Mouse (Mus musculus) forebrain, embryonic 11.5 days (tissue): ENCODE data around the gene Bmper. TPM values are rescaled to one million over a fixed set of nuclear protein-coding genes. Genes with fewer than 3 reads are reported as not detected.
A peak's percentile ranks its signal among the peaks of the same experiment; 100 is the strongest.

Source experiments
- ATAC-seq: fragments of 200-750 bp; cut with Nextera tagmentation; replicated peaks from 2 replicates; pipeline ENCODE4 v1.8.0; 2017; ENCODE audit warnings: moderate TSS enrichment; ENCODE audit not compliant: low FRiP score
- DNase-seq: peaks from one replicate; pipeline ENCODE4 v3.0.0-alpha.2; 2017; ENCODE audit warnings: low spot score
- H3K27ac ChIP-seq: fragments of 300-500 bp; sonication (generic); 2 replicates; pipeline ENCODE4 v1.5.1; 2014; ENCODE audit warnings: low read depth, low read length
- H3K27me3 ChIP-seq: fragments of 300-500 bp; sonication (generic); 2 replicates; pipeline ENCODE4 v1.6.1; 2014; ENCODE audit warnings: mild to moderate bottlenecking, low read length, mixed read lengths; ENCODE audit not compliant: control insufficient read depth, insufficient read depth
- H3K36me3 ChIP-seq: fragments of 300-500 bp; sonication (generic); 2 replicates; pipeline ENCODE4 v1.6.1; 2014; ENCODE audit warnings: mild to moderate bottlenecking, low read length, moderate library complexity, mixed read lengths; ENCODE audit not compliant: control insufficient read depth, insufficient read depth
- H3K4me1 ChIP-seq: fragments of 300-500 bp; sonication (generic); replicated peaks from 2 replicates; pipeline ENCODE4 v1.6.1; 2014; ENCODE audit warnings: low read length, mixed read lengths; ENCODE audit not compliant: control insufficient read depth, insufficient read depth
- H3K4me2 ChIP-seq: fragments of 300-500 bp; sonication (generic); 2 replicates; pipeline ENCODE4 v1.6.1; 2014; ENCODE audit warnings: low read depth, mild to moderate bottlenecking, low read length, moderate library complexity, mixed read lengths; ENCODE audit not compliant: severe bottlenecking
- H3K4me3 ChIP-seq: fragments of 300-500 bp; sonication (generic); 2 replicates; pipeline ENCODE4 v1.5.1; 2014; ENCODE audit warnings: low read depth, low read length
- H3K9ac ChIP-seq: fragments of 300-500 bp; sonication (generic); 2 replicates; pipeline ENCODE4 v1.6.1; 2014; ENCODE audit warnings: low read length
- H3K9me3 ChIP-seq: fragments of 300-500 bp; sonication (generic); 2 replicates; pipeline ENCODE4 v1.6.1; 2016; ENCODE audit warnings: low read length, mixed read lengths; ENCODE audit not compliant: control insufficient read depth
- WGBS: fragments of 180-500 bp; shearing (Covaris S2); extraction: QIAGEN DNeasy Blood & Tissue Kit; methylation state at CpG from one replicate; pipeline ENCODE4 v1.1.7; 2014; 5-methylcytosine and 5-hydroxymethylcytosine counted together
- polyA plus RNA-seq: library from polyadenylated mRNA; unstranded; fragments of >200 nt; fragmentation: Nextera tagmentation; extraction: Ambion mirVana; gene quantifications from 2 replicates; pipeline ENCODE4 v1.2.1, GENCODE M21; 2014

The Bmper gene
- polyA plus RNA-seq, 1 experiment from 2014 or later, result 8.5 TPM

- Histone ChIP-seq H3K4me3 (no peak overlapping the region), H3K9ac (no peak overlapping the region), H3K4me2 (no peak overlapping the region), H3K9me3 (no peaks in the 10 kb centered on the region), H3K27me3 (peaks cover 17% of the 10 kb centered on the region; the same call in 1 of the 2 replicates), H3K4me1 (peaks cover 7% of the 10 kb centered on the region; the same call in 1 of the 2 replicates), H3K27ac (no peak overlapping the region), H3K36me3 (no peaks in the 10 kb centered on the region)
- 57% methylated on average over 3 of the region's 3 CpGs for WGBS
- ATAC-seq, result no peak
- DNase-seq, result no peak
These were observed 3.1 kb upstream of the Bmper start for GRCm38 (mm10) chr9:23219754-23220153.

GRCm38 (mm10) chr9:23221976-23222375 is 900 bp upstream of the Bmper start:
- 8% methylated on average over 5 of the region's 5 CpGs for WGBS
- Histone ChIP-seq H3K9me3 (no peaks in the 10 kb centered on the region), H3K9ac (peak overlapping the region; percentile 81), H3K4me1 (peaks cover 7% of the 10 kb centered on the region; the same call in 1 of the 2 replicates), H3K36me3 (no peaks in the 10 kb centered on the region), H3K27me3 (peaks cover 24% of the 10 kb centered on the region), H3K4me2 (peak overlapping the region; percentile 96), H3K4me3 (peak overlapping the region; percentile 68), H3K27ac (no peak overlapping the region)
- DNase-seq, result no peak
- no peak for ATAC-seq

- Histone ChIP-seq H3K36me3 (no peaks in the 10 kb centered on the region), H3K4me2 (peak overlapping the region; percentile 96), H3K27ac (peak overlapping the region; percentile 66), H3K9me3 (no peaks in the 10 kb centered on the region), H3K27me3 (peaks cover 24% of the 10 kb centered on the region), H3K9ac (peak overlapping the region; percentile 81), H3K4me1 (peaks cover 7% of the 10 kb centered on the region; the same call in 1 of the 2 replicates), H3K4me3 (peak overlapping the region; percentile 68)
- 0% methylated on average over 26 of the region's 26 CpGs for whole genome bisulfite sequencing
- ATAC-seq (peak; percentile 66), DNase-seq (peak; percentile 78)
These were observed 410 bp upstream of the Bmper start for GRCm38 (mm10) chr9:23222492-23222840.

- peak overlapping the region; percentile 68 for H3K4me3 ChIP-seq
- no peaks in the 10 kb centered on the region for H3K9me3 ChIP-seq
- peaks cover 24% of the 10 kb centered on the region for H3K27me3 ChIP-seq
- H3K36me3 ChIP-seq, result no peaks in the 10 kb centered on the region
- ATAC-seq (no peak; the same call in 1 of the 2 replicates), DNase-seq (no peak)
- under 1% methylated on average over 29 of the region's 29 CpGs for WGBS
- H3K4me2 ChIP-seq, result peak overlapping the region; percentile 96
- H3K4me1 ChIP-seq, result peaks cover 7% of the 10 kb centered on the region; the same call in 1 of the 2 replicates
- H3K27ac ChIP-seq, result peak overlapping the region; percentile 66; the same call in 1 of the 2 replicates
- H3K9ac ChIP-seq, result peak overlapping the region; percentile 81
These were observed 737 bp downstream of the Bmper start for GRCm38 (mm10) chr9:23223549-23224077.

GRCm38 (mm10) chr9:23233464-23234121 is 10.7 kb downstream of the Bmper start:
- 84% methylated on average over 8 of the region's 8 CpGs for WGBS
- no peak for ATAC-seq
- H3K4me1 ChIP-seq, result no peaks in the 10 kb centered on the region

GRCm38 (mm10) chr9:23235368-23236002 is 12.6 kb downstream of the Bmper start:
- Histone ChIP-seq H3K27ac (no peak overlapping the region), H3K4me2 (no peak overlapping the region), H3K9ac (no peak overlapping the region), H3K27me3 (no peaks in the 10 kb centered on the region), H3K9me3 (no peaks in the 10 kb centered on the region), H3K4me1 (no peaks in the 10 kb centered on the region), H3K4me3 (no peak overlapping the region), H3K36me3 (no peaks in the 10 kb centered on the region)
- WGBS, result 78% methylated on average over 6 of the region's 6 CpGs
- no peak for ATAC-seq
- no peak for DNase-seq

More at GRCm38 (mm10) chr9:23233464-23234121, 10.7 kb downstream of the Bmper start:
- Histone ChIP-seq H3K27ac (no peak overlapping the region), H3K27me3 (no peaks in the 10 kb centered on the region), H3K36me3 (no peaks in the 10 kb centered on the region), H3K4me2 (no peak overlapping the region), H3K9me3 (no peaks in the 10 kb centered on the region), H3K4me3 (no peak overlapping the region), H3K9ac (no peak overlapping the region)
- no peak for DNase-seq

GRCm38 (mm10) chr9:23236635-23237279 is 13.9 kb downstream of the Bmper start:
- H3K9me3 ChIP-seq, result no peaks in the 10 kb centered on the region
- WGBS, result 76% methylated on average over 6 of the region's 6 CpGs
- no peak for DNase-seq
- ATAC-seq, result no peak
- no peak overlapping the region for H3K9ac ChIP-seq
- no peaks in the 10 kb centered on the region for H3K27me3 ChIP-seq
- H3K4me1 ChIP-seq, result no peaks in the 10 kb centered on the region
- no peaks in the 10 kb centered on the region for H3K36me3 ChIP-seq
- no peak overlapping the region for H3K4me2 ChIP-seq
- no peak overlapping the region for H3K27ac ChIP-seq
- no peak overlapping the region for H3K4me3 ChIP-seq

GRCm38 (mm10) chr9:23239011-23239410 is 16.1 kb downstream of the Bmper start:
- no peak for DNase-seq
- no peak overlapping the region for H3K4me2 ChIP-seq

More at GRCm38 (mm10) chr9:23239011-23239410, 16.1 kb downstream of the Bmper start:
- Histone ChIP-seq H3K4me3 (no peak overlapping the region), H3K4me1 (no peaks in the 10 kb centered on the region), H3K9ac (no peak overlapping the region), H3K36me3 (no peaks in the 10 kb centered on the region), H3K9me3 (no peaks in the 10 kb centered on the region), H3K27me3 (no peaks in the 10 kb centered on the region), H3K27ac (no peak overlapping the region)
- ATAC-seq, result no peak
- WGBS, result 71% methylated on average over 2 of the region's 2 CpGs
